8 mouse cellular contexts compared by ENCODE assay signal in genomic region chr3:101379789-101380188, GRCm38 (mm10). TPM values are rescaled to one million over a fixed set of nuclear protein-coding genes. Genes with fewer than 3 reads are reported as not detected.
DNase-seq lines count a peak whose midpoint lies in the region; ATAC-seq and TF ChIP-seq lines count a peak whose summit lies in the region.

No protein-coding gene starts in this region.

- no peaks in the 10 kb centered on the region for H3K36me3 ChIP-seq in hindbrain, embryonic 12.5 days
- peaks cover 10% of the 10 kb centered on the region; the same call in 1 of the 2 replicates for H3K36me3 ChIP-seq in limb, embryonic 12.5 days

- H3K4me2 ChIP-seq in hindbrain, embryonic 12.5 days (replicated peaks): peak overlapping the region; percentile 69
- H3K4me2 ChIP-seq in limb, embryonic 12.5 days: peak overlapping the region; percentile 88

- H3K4me1 ChIP-seq in hindbrain, embryonic 12.5 days: peaks cover 63% of the 10 kb centered on the region
- H3K4me1 ChIP-seq in limb, embryonic 12.5 days (replicated peaks): peaks cover 76% of the 10 kb centered on the region
- no peaks in the 10 kb centered on the region for H3K4me1 ChIP-seq in cerebellum, adult 2 months (ENCODE audit: control insufficient read depth, insufficient read depth, low read length)

- H3K9ac ChIP-seq in hindbrain, embryonic 12.5 days: peak overlapping the region; percentile 91
- H3K9ac ChIP-seq in limb, embryonic 12.5 days (replicated peaks): peak overlapping the region; percentile 47

- peak; percentile 66 for ATAC-seq in frontal cortex, adult (ENCODE audit: low TSS enrichment)
- no peak for ATAC-seq in hindbrain, embryonic 12.5 days (ENCODE audit: low FRiP score)
- no peak for ATAC-seq in limb, embryonic 12.5 days (ENCODE audit: insufficient number of reproducible peaks, insufficient read depth, low FRiP score, low TSS enrichment, low read depth)

- H3K27me3 ChIP-seq in hindbrain, embryonic 12.5 days: no peaks in the 10 kb centered on the region
- H3K27me3 ChIP-seq in limb, embryonic 12.5 days: no peaks in the 10 kb centered on the region
- no peaks in the 10 kb centered on the region for H3K27me3 ChIP-seq in cerebellum, adult 2 months (ENCODE audit: control insufficient read depth, insufficient read depth, low read length)

- peak overlapping the region; percentile 44 for H3K27ac ChIP-seq in hindbrain, embryonic 12.5 days
- peak overlapping the region; percentile 64; the same call in 1 of the 2 replicates for H3K27ac ChIP-seq in limb, embryonic 12.5 days
- H3K27ac ChIP-seq in cerebellum, adult 2 months (ENCODE audit: insufficient read depth, low read length): no peak overlapping the region

- H3K4me3 ChIP-seq in hindbrain, embryonic 12.5 days: peak overlapping the region; percentile 88
- H3K4me3 ChIP-seq in limb, embryonic 12.5 days (replicated peaks): peak overlapping the region; percentile 86
- H3K4me3 ChIP-seq in cerebellum, adult 2 months (replicated peaks; ENCODE audit: insufficient read depth, low read depth, low read length): no peak overlapping the region

- TF ChIP-seq CTCF in cerebellum, adult 2 months (IDR thresholded peaks at IDR 0.05; ENCODE audit: borderline replicate concordance, insufficient read depth, low read depth, low read length): no peak

- WGBS in hindbrain, embryonic 12.5 days: 21% methylated on average over 4 of the region's 4 CpGs
- WGBS in limb, embryonic 12.5 days: 11% methylated on average over 4 of the region's 4 CpGs
- 44% methylated on average over 4 of the region's 4 CpGs for WGBS in cerebellum, adult 2 months

- DNase-seq in urinary bladder, postnatal 14 days (ENCODE audit: low spot score): peak; percentile 70
- DNase-seq in urinary bladder, postnatal 10 days (ENCODE audit: low spot score): no peak
- DNase-seq in right cerebral cortex, postnatal 14 days: peak; percentile 74
- DNase-seq in cerebellum, adult 2 months: no peak
- no peak for DNase-seq in spleen, adult 18-20 months

- no peaks in the 10 kb centered on the region for H3K9me3 ChIP-seq in hindbrain, embryonic 12.5 days (replicated peaks)
- H3K9me3 ChIP-seq in limb, embryonic 12.5 days: no peaks in the 10 kb centered on the region

- no peak for TF ChIP-seq POLR2A in cerebellum, adult 2 months (IDR thresholded peaks at IDR 0.05; ENCODE audit: borderline replicate concordance, insufficient read depth, low read length)

RNA-seq across cellular contexts. Expression of gene Igsf3, which starts 2.9 kb away (rescaled TPM):
- polyA plus RNA-seq in hindbrain, embryonic 12.5 days (2016; fragmentation: Nextera tagmentation; extraction: Ambion mirVana): 61.9 and 66.4 TPM in 2 replicates
- 95.2 and 104 TPM in 2 replicates for polyA plus RNA-seq in limb, embryonic 12.5 days (2016; fragmentation: Nextera tagmentation; extraction: Ambion mirVana)
- 4.3 and 5.1 TPM in 2 replicates for polyA plus RNA-seq in cerebellum, adult 2 months (2012; rRNA removed)

Comparison
In these comparisons a context has a peak if more than half of its experiments do, and no peak if none do; other contexts are left out.
1. DNase-seq: peak in urinary bladder, postnatal 14 days (single experiment) and right cerebral cortex, postnatal 14 days (single experiment); none in urinary bladder, postnatal 10 days (single experiment), cerebellum, adult 2 months (0 of 2) and spleen, adult 18-20 months (0 of 2).
2. RNA of gene Igsf3, which starts 2.9 kb away (polyA plus RNA-seq): 95.2 to 104 TPM in limb, embryonic 12.5 days and 61.9 to 66.4 TPM in hindbrain, embryonic 12.5 days; 4.3 to 5.1 TPM in cerebellum, adult 2 months; every median in the first group is over 10 times any median in the second.